8 mouse cellular contexts compared by ENCODE assay signal in genomic region chr11:106919612-106920550, GRCm38 (mm10). TPM values are rescaled to one million over a fixed set of nuclear protein-coding genes. Genes with fewer than 3 reads are reported as not detected.
DNase-seq lines count a peak whose midpoint lies in the region; ATAC-seq and TF ChIP-seq lines count a peak whose summit lies in the region.

No protein-coding gene starts in this region.

- no peaks in the 10 kb centered on the region for H3K27me3 ChIP-seq in Patski
- H3K27me3 ChIP-seq in hindbrain, postnatal 0 days (ENCODE audit: insufficient read depth, low read length), result no peaks in the 10 kb centered on the region

- in situ Hi-C loops in Patski (cut with MboI; ENCODE audit: low pct_unique_long_range_greater_than_20kb), result no loop called here

- intact Hi-C loops in left cerebral cortex, postnatal 25 days (cut with DNase I), result loop anchor here (5.0 kb wide), 1 partner anchor 62 kb away; no protein-coding TSS in a partner anchor

- H3K4me2 ChIP-seq in hindbrain, postnatal 0 days (ENCODE audit: low read depth, low read length), result peak overlapping the region; percentile 81

- no peaks in the 10 kb centered on the region for H3K9me3 ChIP-seq in hindbrain, postnatal 0 days (ENCODE audit: low read length)

- peak overlapping the region; percentile 90 for H3K9ac ChIP-seq in hindbrain, postnatal 0 days (replicated peaks; ENCODE audit: low read length)

- peak overlapping the region; percentile 88 for H3K4me3 ChIP-seq in hindbrain, postnatal 0 days (ENCODE audit: low read length)

- TF ChIP-seq CTCF in Patski (IDR thresholded peaks at IDR 0.05), result no peak
- TF ChIP-seq CTCF in hindbrain, postnatal 0 days (IDR thresholded peaks at IDR 0.05; ENCODE audit: low read depth), result no peak

- POLR2A ChIA-PET in Patski (lab: Charles Lee), result interaction anchor here (1.4 kb wide), 1 partner anchor 63 kb away, joined by 4 read pairs; no protein-coding TSS in a partner anchor

- 1% methylated on average over 82 of the region's 87 CpGs for WGBS in hindbrain, postnatal 0 days

- CTCF ChIA-PET in Patski (lab: Charles Lee), result interaction anchor here (1.1 to 2.4 kb wide), 2 partner anchors 10 to 12 kb away, joined by 3 to 5 read pairs; no protein-coding TSS in a partner anchor

- no peaks in the 10 kb centered on the region for H3K36me3 ChIP-seq in hindbrain, postnatal 0 days (ENCODE audit: insufficient read depth, low read length)

- H3K27ac ChIP-seq in hindbrain, postnatal 0 days, result peak overlapping the region; percentile 96

- DNase-seq in Patski (ENCODE audit: low read depth, low spot score), result no peak
- peak; percentile 26 to 50 for DNase-seq in cerebellum, postnatal 36 days
- DNase-seq in gastrocnemius, adult 18-20 months (ENCODE audit: low spot score), result peak; percentile 32
- DNase-seq in hindbrain, postnatal 0 days (ENCODE audit: low spot score), result peak; percentile 3
- DNase-seq in left cerebral cortex, postnatal 25 days (ENCODE audit: low spot score in 2 of 2), result peak; percentile 28 to 47
- DNase-seq in mesoderm, embryonic 11.5 days (ENCODE audit: low read depth, low spot score), result peak; percentile 74
- peak; percentile 40 for DNase-seq in right cerebral cortex, postnatal 4 days
- peak; percentile 61 for DNase-seq in yolk sac, embryonic 10.5 days (ENCODE audit: low spot score)

- peak; percentile 68 for ATAC-seq in Patski
- peak; percentile 90 for ATAC-seq in hindbrain, postnatal 0 days

- H3K4me1 ChIP-seq in hindbrain, postnatal 0 days (ENCODE audit: insufficient read depth, low read length), result peaks cover 7% of the 10 kb centered on the region

RNA-seq across cellular contexts. Expression of gene Smurf2, which starts 0.6 kb away (rescaled TPM):
- 38.0 TPM for polyA plus RNA-seq in Patski (2021)
- total RNA-seq in gastrocnemius, adult 18-20 months (2021), result 10 to 100 TPM; 24.5 to 29.5 TPM
- 27.2 and 35.7 TPM in 2 replicates for total RNA-seq in hindbrain, postnatal 0 days (2014; rRNA removed)
- polyA plus RNA-seq in hindbrain, postnatal 0 days (2015; fragmentation: Nextera tagmentation; extraction: Ambion mirVana), result 8.7 TPM in 2 replicates
- total RNA-seq in left cerebral cortex, postnatal 25 days (2021), result 10 to 100 TPM; 27.1 to 30.6 TPM
